Mouse (Mus musculus) cortical plate, adult 2 months (tissue): ENCODE data around the gene Cd52.

Experiments used
- CTCF ChIP-seq: fragments of 200-500 bp; IDR thresholded peaks from 2 replicates; pipeline ENCODE4 v1.5.1; 2011; ENCODE audit warnings: mild to moderate bottlenecking, control low read depth, low read length; ENCODE audit not compliant: insufficient read depth; ENCODE audit errors: extremely low read depth
- POLR2A ChIP-seq: fragments of 200-500 bp; IDR thresholded peaks from 2 replicates; pipeline ENCODE4 v1.6.1; 2011; ENCODE audit warnings: mild to moderate bottlenecking, low read length, control low read depth; ENCODE audit not compliant: insufficient read depth; ENCODE audit errors: extremely low read depth

GRCm38 (mm10) chr4:134138857-134139256 lies 44.0 kb upstream of the Cd52 start:
- TF ChIP-seq POLR2A (no peak), CTCF (no peak)
